Mouse (Mus musculus) midbrain, embryonic 14.5 days (tissue): Measurements from ENCODE around the gene Nod2. TPM values are rescaled to one million over a fixed set of nuclear protein-coding genes. Genes with fewer than 3 reads are reported as not detected.

Source experiments
- ATAC-seq: fragments of 200-750 bp; cut with Nextera tagmentation; 2 replicates; pipeline ENCODE4 v1.8.0; 2017; ENCODE audit warnings: moderate number of reproducible peaks, moderate library complexity; ENCODE audit not compliant: low FRiP score, low TSS enrichment
- DNase-seq: peaks from one replicate; pipeline ENCODE4 v3.0.0-alpha.2; 2015
- H3K27ac ChIP-seq: fragments of 300-500 bp; sonication (generic); replicated peaks from 2 replicates; pipeline ENCODE4 v1.5.1; 2014; ENCODE audit warnings: mild to moderate bottlenecking, low read depth, low read length, moderate library complexity
- H3K27me3 ChIP-seq: fragments of 300-500 bp; sonication (generic); 2 replicates; pipeline ENCODE4 v1.6.1; 2014; ENCODE audit warnings: low read length, control low read depth, mixed read lengths; ENCODE audit not compliant: control insufficient read depth, insufficient read depth
- H3K36me3 ChIP-seq: fragments of 300-500 bp; sonication (generic); 2 replicates; pipeline ENCODE4 v1.6.1; 2014; ENCODE audit warnings: low read length, control low read depth; ENCODE audit not compliant: control insufficient read depth, insufficient read depth
- H3K4me1 ChIP-seq: fragments of 300-500 bp; sonication (generic); 2 replicates; pipeline ENCODE4 v1.6.1; 2014; ENCODE audit warnings: mild to moderate bottlenecking, antibody characterized with exemption, low read length, control low read depth; ENCODE audit not compliant: control insufficient read depth, insufficient read depth
- H3K4me2 ChIP-seq: fragments of 300-500 bp; sonication (generic); 2 replicates; pipeline ENCODE4 v1.6.1; 2014; ENCODE audit warnings: mild to moderate bottlenecking, low read length, moderate library complexity
- H3K4me3 ChIP-seq: fragments of 300-500 bp; sonication (generic); replicated peaks from 2 replicates; pipeline ENCODE4 v1.5.1; 2014; ENCODE audit warnings: low read depth, low read length
- H3K9ac ChIP-seq: fragments of 300-500 bp; sonication (generic); replicated peaks from 2 replicates; pipeline ENCODE4 v1.6.1; 2014; ENCODE audit warnings: mild to moderate bottlenecking, low read length, moderate library complexity
- H3K9me3 ChIP-seq: fragments of 300-500 bp; sonication (generic); 2 replicates; pipeline ENCODE4 v1.6.1; 2016; ENCODE audit warnings: low read length, control low read depth, mixed read lengths; ENCODE audit not compliant: control insufficient read depth
- WGBS: fragments of 180-500 bp; shearing (Covaris S2); extraction: QIAGEN DNeasy Blood & Tissue Kit; methylation state at CpG from one replicate; pipeline ENCODE4 v1.1.7; 2014; 5-methylcytosine and 5-hydroxymethylcytosine counted together
- polyA plus RNA-seq: library from polyadenylated mRNA; unstranded; fragments of >200 nt; fragmentation: Nextera tagmentation; extraction: Ambion mirVana; gene quantifications from 2 replicates; pipeline ENCODE4 v1.2.1, GENCODE M21; 2014

Gene Nod2
- 0.07 TPM in 2 replicates for polyA plus RNA-seq

GRCm38 (mm10) chr8:88646837-88647778 is at the start of gene Nod2:
Gene Nod2, plus strand, starts transcription at chr8:88647315.
- Histone ChIP-seq H3K36me3 (no peaks in the 10 kb centered on the region), H3K4me3 (peak within 1 kb of the TSS; percentile 27), H3K9me3 (no peaks in the 10 kb centered on the region), H3K27me3 (0 out of 2 replicates have a peak, but pooled peaks cover 7% of the 10 kb centered on the region), H3K9ac (no peak within 1 kb of the TSS; the same call in 1 of the 2 replicates), H3K4me2 (peak within 1 kb of the TSS; percentile 54), H3K4me1 (peaks cover 3% of the 10 kb centered on the region; the same call in 1 of the 2 replicates), H3K27ac (no peak within 1 kb of the TSS)
- DNase-seq: peak; percentile 62
- ATAC-seq: no peak
- 9% methylated on average over 33 of the region's 33 CpGs for WGBS

- Histone ChIP-seq H3K4me1 (no peaks in the 10 kb centered on the region), H3K27me3 (no peaks in the 10 kb centered on the region), H3K4me3 (no peak overlapping the region), H3K36me3 (no peaks in the 10 kb centered on the region), H3K9me3 (peaks cover 4% of the 10 kb centered on the region; the same call in 1 of the 2 replicates), H3K9ac (no peak overlapping the region), H3K27ac (no peak overlapping the region), H3K4me2 (no peak overlapping the region)
- no peak for ATAC-seq
- WGBS: 66% methylated on average over 5 of the region's 5 CpGs
- DNase-seq: no peak
Observed at GRCm38 (mm10) chr8:88598578-88598977, 48.5 kb upstream of the Nod2 start.

- WGBS: 92% methylated on average over 7 of the region's 7 CpGs
- Histone ChIP-seq H3K27ac (no peak overlapping the region), H3K27me3 (no peaks in the 10 kb centered on the region), H3K4me3 (no peak overlapping the region), H3K4me1 (peaks cover 8% of the 10 kb centered on the region), H3K9me3 (peaks cover 4% of the 10 kb centered on the region; the same call in 1 of the 2 replicates), H3K36me3 (no peaks in the 10 kb centered on the region), H3K4me2 (no peak overlapping the region), H3K9ac (no peak overlapping the region)
- DNase-seq (no peak), ATAC-seq (no peak)
Observed at GRCm38 (mm10) chr8:88599491-88599890, 47.6 kb upstream of the Nod2 start.

- Histone ChIP-seq H3K36me3 (no peaks in the 10 kb centered on the region), H3K4me3 (peak overlapping the region; percentile 34), H3K27ac (peak overlapping the region; percentile 55), H3K9me3 (peaks cover 4% of the 10 kb centered on the region; the same call in 1 of the 2 replicates), H3K9ac (peak overlapping the region; percentile 23; the same call in 1 of the 2 replicates), H3K4me1 (peaks cover 17% of the 10 kb centered on the region), H3K4me2 (peak overlapping the region; percentile 61), H3K27me3 (no peaks in the 10 kb centered on the region)
- DNase-seq (peak; percentile 48), ATAC-seq (peak; percentile 21; the same call in 1 of the 2 replicates)
- 1% methylated on average over 10 of the region's 10 CpGs for WGBS
Observed at GRCm38 (mm10) chr8:88603446-88603989, 43.6 kb upstream of the Nod2 start.

GRCm38 (mm10) chr8:88604065-88605038 is 42.8 kb upstream of the Nod2 start:
- peak; percentile 92 for DNase-seq
- peak; percentile 92 for ATAC-seq
- no peaks in the 10 kb centered on the region for H3K27me3 ChIP-seq
- peaks cover 17% of the 10 kb centered on the region for H3K4me1 ChIP-seq
- peak overlapping the region; percentile 61 for H3K4me2 ChIP-seq
- H3K9me3 ChIP-seq: peaks cover 4% of the 10 kb centered on the region; the same call in 1 of the 2 replicates
- H3K36me3 ChIP-seq: no peaks in the 10 kb centered on the region
- WGBS: 3% methylated on average over 20 of the region's 20 CpGs
- peak overlapping the region; percentile 34 for H3K4me3 ChIP-seq
- H3K9ac ChIP-seq: peak overlapping the region; percentile 23; the same call in 1 of the 2 replicates
- H3K27ac ChIP-seq: peak overlapping the region; percentile 55

GRCm38 (mm10) chr8:88605361-88606040 is 41.6 kb upstream of the Nod2 start:
- H3K9ac ChIP-seq: no peak overlapping the region
- ATAC-seq (no peak), DNase-seq (no peak)
- H3K9me3 ChIP-seq: peaks cover 4% of the 10 kb centered on the region; the same call in 1 of the 2 replicates
- WGBS: 24% methylated on average over 13 of the region's 13 CpGs
- peaks cover 17% of the 10 kb centered on the region for H3K4me1 ChIP-seq
- no peak overlapping the region for H3K4me2 ChIP-seq
- no peak overlapping the region for H3K4me3 ChIP-seq
- no peaks in the 10 kb centered on the region for H3K27me3 ChIP-seq
- H3K27ac ChIP-seq: no peak overlapping the region
- no peaks in the 10 kb centered on the region for H3K36me3 ChIP-seq

GRCm38 (mm10) chr8:88609036-88609435 is 38.1 kb upstream of the Nod2 start:
- H3K4me1 ChIP-seq: peaks cover 14% of the 10 kb centered on the region
- H3K4me3 ChIP-seq: no peak overlapping the region
- no peaks in the 10 kb centered on the region for H3K9me3 ChIP-seq
- H3K4me2 ChIP-seq: no peak overlapping the region
- 84% methylated on average over 8 of the region's 8 CpGs for WGBS
- DNase-seq: no peak
- H3K36me3 ChIP-seq: no peaks in the 10 kb centered on the region
- ATAC-seq: no peak
- H3K27ac ChIP-seq: no peak overlapping the region
- no peak overlapping the region for H3K9ac ChIP-seq
- H3K27me3 ChIP-seq: no peaks in the 10 kb centered on the region
